Mouse (Mus musculus) embryonic facial prominence, embryonic 15.5 days (tissue): ENCODE results near the gene Olfr1344. TPM values are rescaled to one million over a fixed set of nuclear protein-coding genes. Genes with fewer than 3 reads are reported as not detected.
"Not testable (repeated sequence)": the region's sequence is repeated elsewhere in the genome, so short reads cannot be mapped to it uniquely, and the experiment has no call there.

ENCODE experiments used
- ATAC-seq: fragments of 200-750 bp; cut with Nextera tagmentation; 2 replicates; pipeline ENCODE4 v1.8.0; 2017; ENCODE audit warnings: low read depth, moderate TSS enrichment; ENCODE audit not compliant: insufficient number of reproducible peaks, low FRiP score, low TSS enrichment
- H3K27ac ChIP-seq: fragments of 300-500 bp; sonication (generic); replicated peaks from 2 replicates; pipeline ENCODE4 v1.5.1; 2015; ENCODE audit warnings: mild to moderate bottlenecking, inconsistent platforms
- H3K27me3 ChIP-seq: fragments of 300-500 bp; sonication (generic); 2 replicates; pipeline ENCODE4 v1.6.1; 2015; ENCODE audit warnings: inconsistent platforms
- H3K36me3 ChIP-seq: fragments of 300-500 bp; sonication (generic); 2 replicates; pipeline ENCODE4 v1.6.1; 2015; ENCODE audit warnings: mild to moderate bottlenecking, inconsistent platforms
- H3K4me1 ChIP-seq: fragments of 300-500 bp; sonication (generic); 2 replicates; pipeline ENCODE4 v1.6.1; 2015; ENCODE audit warnings: inconsistent platforms
- H3K4me2 ChIP-seq: fragments of 300-500 bp; sonication (generic); replicated peaks from 2 replicates; pipeline ENCODE4 v1.6.1; 2015; ENCODE audit warnings: mild to moderate bottlenecking, inconsistent platforms
- H3K4me3 ChIP-seq: fragments of 300-500 bp; sonication (generic); replicated peaks from 2 replicates; pipeline ENCODE4 v1.5.1; 2015; ENCODE audit warnings: mild to moderate bottlenecking, inconsistent platforms
- H3K9ac ChIP-seq: fragments of 300-500 bp; sonication (generic); 2 replicates; pipeline ENCODE4 v1.6.1; 2015; ENCODE audit warnings: inconsistent platforms
- H3K9me3 ChIP-seq: fragments of 300-500 bp; sonication (generic); replicated peaks from 2 replicates; pipeline ENCODE4 v1.6.1; 2016; ENCODE audit warnings: inconsistent platforms
- WGBS: fragments of 180-500 bp; shearing (Covaris S2); methylation state at CpG from one replicate; pipeline ENCODE4 v1.1.7; 2015; 5-methylcytosine and 5-hydroxymethylcytosine counted together
- polyA plus RNA-seq: library from polyadenylated mRNA; unstranded; fragments of >200 nt; fragmentation: Nextera tagmentation; extraction: Ambion mirVana; gene quantifications from 2 replicates; pipeline ENCODE4 v1.2.1, GENCODE M21; 2015

The Olfr1344 gene
- polyA plus RNA-seq, 1 experiment from 2014 or later, result 0.16 TPM

GRCm38 (mm10) chr7:6447771-6448170 is 9.3 kb downstream of the Olfr1344 start:
- Histone ChIP-seq H3K4me1 (no peaks in the 10 kb centered on the region), H3K4me3 (no peak overlapping the region), H3K27me3 (no peaks in the 10 kb centered on the region), H3K36me3 (no peaks in the 10 kb centered on the region), H3K27ac (no peak overlapping the region), H3K4me2 (no peak overlapping the region), H3K9ac (no peak overlapping the region), H3K9me3 (no peaks in the 10 kb centered on the region)
- ATAC-seq, result no peak
- WGBS, result 79% methylated on average over 5 of the region's 5 CpGs

GRCm38 (mm10) chr7:6455868-6456267 is 17.4 kb downstream of the Olfr1344 start, which contains the start of gene Olfr1336:
Gene Olfr1336, plus strand, starts transcription at chr7:6456168.
- Histone ChIP-seq H3K9me3 (0 out of 2 replicates have a peak, but pooled peaks cover 3% of the 10 kb centered on the region), H3K4me2 (no peak within 1 kb of the TSS), H3K4me3 (no peak within 1 kb of the TSS), H3K36me3 (no peaks in the 10 kb centered on the region), H3K27me3 (no peaks in the 10 kb centered on the region), H3K4me1 (no peaks in the 10 kb centered on the region), H3K27ac (no peak within 1 kb of the TSS), H3K9ac (no peak within 1 kb of the TSS)
- no peak for ATAC-seq

- 49% methylated on average over 3 of the region's 3 CpGs for WGBS
- H3K9me3 ChIP-seq, result 0 out of 2 replicates have a peak, but pooled peaks cover 3% of the 10 kb centered on the region
- no peak for ATAC-seq
- H3K27me3 ChIP-seq, result no peaks in the 10 kb centered on the region
- H3K4me2 ChIP-seq, result no peak overlapping the region
- no peak overlapping the region for H3K4me3 ChIP-seq
- H3K36me3 ChIP-seq, result no peaks in the 10 kb centered on the region
- H3K9ac ChIP-seq, result no peak overlapping the region
- no peak overlapping the region for H3K27ac ChIP-seq
- no peaks in the 10 kb centered on the region for H3K4me1 ChIP-seq
Measured at GRCm38 (mm10) chr7:6456399-6456798, 17.9 kb downstream of the Olfr1344 start.

GRCm38 (mm10) chr7:6466951-6467350 is 28.5 kb downstream of the Olfr1344 start, which contains the start of gene Olfr1346:
Gene Olfr1346, plus strand, starts transcription at chr7:6467101.
- H3K4me3 ChIP-seq, result no peak within 1 kb of the TSS
- H3K9me3 ChIP-seq, result no peaks in the 10 kb centered on the region
- no peaks in the 10 kb centered on the region for H3K27me3 ChIP-seq
- no peaks in the 10 kb centered on the region for H3K36me3 ChIP-seq
- H3K9ac ChIP-seq, result no peak within 1 kb of the TSS
- H3K4me2 ChIP-seq, result no peak within 1 kb of the TSS
- ATAC-seq, result no peak
- H3K4me1 ChIP-seq, result no peaks in the 10 kb centered on the region
- H3K27ac ChIP-seq, result no peak within 1 kb of the TSS

- WGBS, result 75% methylated on average over 2 of the region's 2 CpGs
- not testable (repeated sequence) for H3K36me3 ChIP-seq, H3K27me3 ChIP-seq, H3K27ac ChIP-seq, H3K9ac ChIP-seq, ATAC-seq, H3K9me3 ChIP-seq, H3K4me3 ChIP-seq, H3K4me2 ChIP-seq, H3K4me1 ChIP-seq
Measured at GRCm38 (mm10) chr7:6477633-6478032, 39.1 kb downstream of the Olfr1344 start.

GRCm38 (mm10) chr7:6486841-6487240 is 48.4 kb downstream of the Olfr1344 start, which contains the start of gene Olfr5:
Gene Olfr5, minus strand, starts transcription at chr7:6486941.
- 19% methylated on average over 2 of the region's 2 CpGs for WGBS
- Histone ChIP-seq H3K9me3 (no peaks in the 10 kb centered on the region), H3K4me3 (no peak within 1 kb of the TSS), H3K4me2 (no peak within 1 kb of the TSS), H3K27ac (no peak within 1 kb of the TSS), H3K36me3 (no peaks in the 10 kb centered on the region), H3K4me1 (no peaks in the 10 kb centered on the region), H3K9ac (no peak within 1 kb of the TSS), H3K27me3 (no peaks in the 10 kb centered on the region)
- ATAC-seq, result no peak

Other genes starting within 250 kb of the Olfr1344 start
- not detected in 2 replicates for gene Galp, start 241.6 kb upstream of the Olfr1344 start, polyA plus RNA-seq
- not detected in 2 replicates for gene Zscan5b, start 216.4 kb upstream of the Olfr1344 start, polyA plus RNA-seq
- gene Epp13, start 186.0 kb upstream of the Olfr1344 start, polyA plus RNA-seq, result not detected in 2 replicates
- gene Zfp667, start 152.1 kb upstream of the Olfr1344 start, polyA plus RNA-seq, result 11.5 and 11.6 TPM in 2 replicates
- 5.9 and 6.2 TPM in 2 replicates for gene Zfp583, start 107.4 kb upstream of the Olfr1344 start, polyA plus RNA-seq
- gene Gm3854, start 94.9 kb upstream of the Olfr1344 start, polyA plus RNA-seq, result 1.8 and 1.9 TPM in 2 replicates
- gene Zfp78, start 75.4 kb upstream of the Olfr1344 start, polyA plus RNA-seq, result 2.2 and 4.2 TPM in 2 replicates
- gene Zfp28, start 55.4 kb upstream of the Olfr1344 start, polyA plus RNA-seq, result 9.5 and 10.0 TPM in 2 replicates
- gene Smim17, start 40.0 kb upstream of the Olfr1344 start, polyA plus RNA-seq, result 0.26 and 0.44 TPM in 2 replicates
- gene Gm20715, start 28.4 kb upstream of the Olfr1344 start, polyA plus RNA-seq, result not detected in 2 replicates
- gene Olfr1336, start 17.5 kb downstream of the Olfr1344 start, polyA plus RNA-seq, result not detected in 2 replicates
- gene Olfr1346, start 28.4 kb downstream of the Olfr1344 start, polyA plus RNA-seq, result not detected in 2 replicates
- gene Olfr5, start 48.3 kb downstream of the Olfr1344 start, polyA plus RNA-seq, result not detected in 2 replicates
- gene Olfr1347, start 61.1 kb downstream of the Olfr1344 start, polyA plus RNA-seq, result not detected in 2 replicates
- gene Olfr1348, start 70.1 kb downstream of the Olfr1344 start, polyA plus RNA-seq, result not detected in 2 replicates
- gene Olfr1349, start 84.3 kb downstream of the Olfr1344 start, polyA plus RNA-seq, result 0.15 TPM in 1 of 2 replicates, not detected in the other
- 0.17 TPM in 1 of 2 replicates, not detected in the other for gene Olfr1350, start 126.2 kb downstream of the Olfr1344 start, polyA plus RNA-seq